Mouse (Mus musculus) liver, postnatal 0 days (tissue): ENCODE results near the gene Arf4.

Experiments
- CTCF ChIP-seq: sonication (generic); IDR thresholded peaks from 2 replicates; pipeline ENCODE4 v1.5.1; 2016; ENCODE audit warnings: antibody characterized with exemption, low read depth
- EP300 ChIP-seq: IDR thresholded peaks from 2 replicates; pipeline ENCODE4 v1.6.1; 2016; ENCODE audit warnings: antibody characterized with exemption, low read depth, mild to moderate bottlenecking

GRCm38 (mm10) chr14:26625301-26625700 lies 12.6 kb upstream of the Arf4 start:
- TF ChIP-seq CTCF (no peak), EP300 (no peak)
